Mouse (Mus musculus): ENCODE results near the gene Lhx3.

Gene Lhx3

GRCm38 (mm10) chr2:26214526-26214925, 6.4 kb upstream of the Lhx3 start:
- CTCF ChIA-PET, result no interaction called here
- POLR2A ChIA-PET, result interaction anchor here in 1 of 4 experiments (1.0 kb wide), 1 partner anchor 21 kb away, joined by 3 read pairs; no protein-coding TSS in a partner anchor

DNA sequence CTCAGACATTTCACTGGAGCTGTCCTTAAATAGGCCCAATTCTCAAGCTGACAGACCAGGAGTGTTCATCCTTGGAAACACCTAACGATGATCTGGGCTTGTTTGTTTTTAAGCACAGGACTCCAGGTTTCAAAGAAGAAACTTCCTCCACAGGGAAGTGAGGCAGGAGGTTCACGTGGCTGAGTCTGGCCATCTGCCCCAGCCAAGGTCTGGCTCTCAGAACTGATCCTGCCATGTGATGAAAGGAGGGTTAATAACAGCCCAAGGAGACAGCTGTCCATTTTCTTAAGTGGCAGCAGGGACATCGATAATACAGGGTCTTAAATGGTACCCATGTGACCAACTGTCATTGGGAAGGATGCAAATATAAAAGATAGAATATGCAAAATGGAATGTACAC, 1.5 kb upstream of the Lhx3 start:
- CTCF ChIA-PET, result no interaction called here
- POLR2A ChIA-PET, result no interaction called here

- ChIA-PET CTCF (interaction anchor here in 1 of 4 experiments (1.3 kb wide), 1 partner anchor 25 kb away, joined by 4 read pairs; no protein-coding TSS in a partner anchor), POLR2A (interaction anchor here in 2 of 4 experiments (0.6 to 1.5 kb wide), 4 partner anchors 15 to 34 kb away, joined by 3 to 7 read pairs (median 4); partner anchors contain the start of gene Qsox2 (in 1 of the 2))
Observed at GRCm38 (mm10) chr2:26207559-26207958, 530 bp downstream of the Lhx3 start.

DNA sequence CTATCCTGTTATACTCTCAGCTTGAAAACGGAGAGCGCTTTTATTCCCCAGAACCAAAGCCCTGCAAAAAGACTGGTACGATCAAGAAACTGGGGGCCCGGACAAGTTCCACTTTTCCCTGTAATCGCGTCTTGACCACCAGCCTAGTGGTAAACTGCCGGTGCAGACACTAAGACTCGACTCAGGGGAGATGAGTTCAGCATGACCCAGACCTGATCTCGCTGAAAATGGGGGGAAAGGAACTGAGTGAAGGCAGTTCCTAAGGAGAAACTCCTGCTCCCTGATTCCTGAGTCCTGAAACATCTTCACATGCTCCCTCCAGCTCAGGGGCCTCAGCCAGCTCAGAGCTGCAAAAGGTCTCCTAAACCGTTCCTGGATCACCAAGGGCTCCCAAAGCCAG, 2.3 kb downstream of the Lhx3 start:
- CTCF ChIA-PET, result interaction anchor here in 2 of 4 experiments (1.2 to 2.9 kb wide), 2 partner anchors 23 to 52 kb away, joined by 3 to 7 read pairs; no protein-coding TSS in a partner anchor
- POLR2A ChIA-PET, result interaction anchor here in 3 of 4 experiments (0.5 to 1.1 kb wide), 7 partner anchors 11 to 822 kb away, joined by 3 to 5 read pairs (median 3); partner anchors contain the start of genes Dnlz (in 1 of the 3), Qsox2 (in 1 of the 3) and Traf2 (in 1 of the 3)

DNA sequence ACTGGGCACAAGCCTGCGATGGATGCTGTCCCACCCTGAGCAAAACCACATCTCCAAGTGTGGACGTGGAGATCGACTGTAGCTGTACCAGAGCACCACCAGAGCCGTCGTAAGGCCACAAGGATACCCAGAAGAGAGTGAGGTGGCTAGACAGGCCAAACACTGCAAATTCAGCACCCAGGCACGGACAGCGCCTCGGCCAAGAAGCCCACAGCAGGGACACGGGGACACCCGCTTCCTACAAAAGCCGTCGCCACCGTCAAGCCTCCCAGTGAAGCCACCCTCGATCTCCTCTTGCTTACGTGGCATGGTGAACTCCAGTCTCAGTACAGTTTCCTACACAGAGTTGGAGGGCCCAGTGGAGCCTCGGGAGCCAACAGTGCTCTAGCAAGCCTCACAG, 3.0 kb downstream of the Lhx3 start:
- CTCF ChIA-PET, result interaction anchor here in 2 of 4 experiments (0.6 to 2.9 kb wide), 2 partner anchors 22 to 51 kb away, joined by 3 to 7 read pairs; no protein-coding TSS in a partner anchor
- POLR2A ChIA-PET, result interaction anchor here in 1 of 4 experiments (0.6 to 1.1 kb wide), 4 partner anchors 10 to 147 kb away, joined by 3 read pairs; partner anchors contain the start of genes Dnlz and Qsox2

DNA sequence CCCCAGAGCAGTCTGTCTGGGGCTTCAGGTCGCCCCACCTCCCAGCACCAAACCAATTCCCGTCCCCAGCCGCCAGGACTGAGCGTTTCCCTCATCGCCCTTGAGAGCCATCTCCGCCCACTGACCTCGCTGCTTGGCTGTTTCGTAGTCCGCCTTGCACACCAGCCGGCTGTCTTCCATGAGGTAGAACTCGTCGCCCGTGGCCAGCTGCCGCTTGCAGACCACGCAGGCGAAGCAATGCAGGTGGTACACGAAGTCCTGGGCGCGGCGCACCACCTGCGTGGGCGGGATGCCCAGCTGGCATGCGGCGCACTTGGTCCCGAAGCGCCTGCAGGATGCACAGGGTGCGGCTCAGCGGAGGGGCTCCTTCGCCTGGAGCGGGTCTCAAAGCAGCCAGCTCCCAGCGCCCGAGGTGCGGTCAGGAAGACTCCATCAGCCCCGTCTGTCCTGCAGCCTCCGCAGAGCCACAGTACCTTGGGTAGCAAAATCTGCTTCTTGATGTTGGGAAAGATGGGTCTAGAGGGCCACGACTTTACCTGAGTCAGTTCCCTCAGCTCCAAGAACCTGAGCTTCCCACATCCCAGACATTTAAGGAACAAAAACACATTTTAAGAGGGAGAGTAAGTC, 5.1 kb downstream of the Lhx3 start:
- ChIA-PET POLR2A (interaction anchor here in 2 of 4 experiments (0.5 to 1.0 kb wide), 2 partner anchors 9 to 35 kb away, joined by 4 to 5 read pairs; partner anchors contain the start of gene Qsox2 (in 1 of the 2)), CTCF (interaction anchor here in 3 of 4 experiments (0.7 to 1.9 kb wide), 7 partner anchors 20 to 173 kb away, joined by 3 to 6 read pairs (median 4); partner anchors contain the start of genes Gpsm1 (in 1 of the 3) and Qsox2 (in 1 of the 3))

GRCm38 (mm10) chr2:26201926-26202848, 5.9 kb downstream of the Lhx3 start:
- CTCF ChIA-PET, result interaction anchor here in 3 of 4 experiments (0.7 to 1.9 kb wide), 6 partner anchors 19 to 172 kb away, joined by 3 to 6 read pairs (median 4); partner anchors contain the start of gene Qsox2 (in 1 of the 3)
- POLR2A ChIA-PET, result interaction anchor here in 3 of 4 experiments (0.5 to 1.3 kb wide), 5 partner anchors 17 to 298 kb away, joined by 3 to 5 read pairs (median 4); partner anchors contain the start of gene Qsox2 (in 1 of the 3)

DNA sequence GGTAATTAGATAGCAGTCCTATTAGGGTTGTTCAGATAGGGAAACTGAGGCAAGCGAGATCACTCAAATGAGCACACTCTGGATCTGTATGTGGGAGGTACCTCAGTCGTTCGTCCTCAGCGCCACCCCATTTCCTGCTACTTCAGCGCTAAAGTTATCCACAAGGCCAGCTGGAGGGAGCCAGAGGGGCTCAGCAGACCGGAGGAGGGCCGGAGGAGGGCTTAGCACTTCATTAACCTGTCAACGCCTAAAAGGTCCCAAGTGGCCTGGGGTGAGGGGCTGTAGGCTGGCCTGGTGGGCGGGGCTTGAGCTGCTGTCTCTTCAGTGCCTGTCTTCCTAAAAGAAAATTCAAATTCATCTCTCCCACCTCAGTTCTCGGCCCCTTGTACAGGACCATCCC, 9.6 kb downstream of the Lhx3 start:
- ChIA-PET POLR2A (interaction anchor here in 2 of 4 experiments (0.6 to 1.4 kb wide), 2 partner anchors 21 to 28 kb away, joined by 3 read pairs; no protein-coding TSS in a partner anchor), CTCF (interaction anchor here (0.6 to 2.6 kb wide), 6 partner anchors 13 to 45 kb away, joined by 3 to 12 read pairs (median 3); no protein-coding TSS in a partner anchor)

DNA sequence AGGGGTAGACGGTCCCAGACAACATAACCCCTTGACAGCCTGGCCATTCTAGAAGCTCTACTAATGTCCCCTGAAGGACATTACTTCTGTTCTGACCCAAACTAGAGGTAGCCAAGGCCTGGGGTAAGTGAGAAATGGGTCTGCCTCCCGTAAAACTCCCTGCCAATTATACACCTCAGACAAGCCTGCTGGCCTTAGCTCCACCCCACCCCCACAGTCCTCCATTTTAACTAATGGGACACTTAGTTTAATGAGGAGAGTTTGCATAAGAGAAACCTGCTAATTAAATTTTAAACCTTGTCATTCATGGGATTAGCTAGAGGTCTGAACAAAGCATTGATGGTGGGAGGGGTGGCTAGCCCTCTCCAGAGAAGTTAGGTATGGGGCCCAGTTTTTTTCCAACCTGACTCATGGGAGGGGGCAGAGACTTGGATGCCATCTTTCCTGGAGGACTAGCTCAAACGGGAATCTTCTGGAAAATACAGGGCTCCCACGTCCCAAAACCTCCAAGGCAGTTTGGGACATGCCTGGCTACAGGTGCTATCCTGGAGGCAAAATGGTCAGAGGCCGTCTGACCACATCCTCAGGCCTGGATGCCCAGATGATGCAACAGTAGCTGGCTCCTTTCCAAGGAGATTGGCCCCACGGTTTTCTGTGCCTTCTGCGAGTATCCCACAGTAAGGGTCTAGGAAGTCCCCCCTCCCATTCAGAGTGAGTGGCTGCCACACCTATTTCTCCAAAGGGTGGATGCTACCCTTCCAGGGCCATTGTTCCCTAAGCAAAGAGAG, 13.3 kb downstream of the Lhx3 start:
- ChIA-PET CTCF (interaction anchor here in 3 of 4 experiments (0.8 to 2.4 kb wide), 10 partner anchors 11 to 130 kb away, joined by 3 to 10 read pairs (median 4); no protein-coding TSS in a partner anchor), POLR2A (interaction anchor here in 2 of 4 experiments (0.7 to 3.0 kb wide), 15 partner anchors 11 to 441 kb away, joined by 3 to 10 read pairs (median 3); partner anchors contain the start of genes Camsap1 (in 1 of the 2) and Qsox2 (in 1 of the 2))

- CTCF ChIA-PET, result interaction anchor here in 3 of 4 experiments (0.9 to 1.8 kb wide), 3 partner anchors 35 to 40 kb away, joined by 3 to 7 read pairs (median 3); no protein-coding TSS in a partner anchor
- POLR2A ChIA-PET, result interaction anchor here in 1 of 4 experiments (1.0 kb wide), 1 partner anchor 29 kb away, joined by 3 read pairs; no protein-coding TSS in a partner anchor
Observed at GRCm38 (mm10) chr2:26188517-26188916, 19.6 kb downstream of the Lhx3 start.

GRCm38 (mm10) chr2:26184352-26184751, 23.7 kb downstream of the Lhx3 start:
- POLR2A ChIA-PET, result interaction anchor here in 3 of 4 experiments (0.5 to 2.8 kb wide), 4 partner anchors 9 to 420 kb away, joined by 3 to 12 read pairs (median 4); partner anchors contain the start of gene Agpat2 (in 1 of the 3)
- CTCF ChIA-PET, result interaction anchor here in 2 of 4 experiments (1.2 to 3.5 kb wide), 7 partner anchors 30 to 225 kb away, joined by 3 to 20 read pairs (median 7); partner anchors contain the start of genes Inpp5e (in 1 of the 2) and Qsox2 (in 1 of the 2)

GRCm38 (mm10) chr2:26182646-26183045, 25.4 kb downstream of the Lhx3 start:
- CTCF ChIA-PET, result interaction anchor here (0.5 to 3.5 kb wide), 38 partner anchors 8 to 538 kb away, joined by 3 to 22 read pairs (median 4); partner anchors contain the start of genes Dnlz (in 1 of the 4), Inpp5e (in 1 of the 4) and Qsox2 (in 1 of the 4)

DNA sequence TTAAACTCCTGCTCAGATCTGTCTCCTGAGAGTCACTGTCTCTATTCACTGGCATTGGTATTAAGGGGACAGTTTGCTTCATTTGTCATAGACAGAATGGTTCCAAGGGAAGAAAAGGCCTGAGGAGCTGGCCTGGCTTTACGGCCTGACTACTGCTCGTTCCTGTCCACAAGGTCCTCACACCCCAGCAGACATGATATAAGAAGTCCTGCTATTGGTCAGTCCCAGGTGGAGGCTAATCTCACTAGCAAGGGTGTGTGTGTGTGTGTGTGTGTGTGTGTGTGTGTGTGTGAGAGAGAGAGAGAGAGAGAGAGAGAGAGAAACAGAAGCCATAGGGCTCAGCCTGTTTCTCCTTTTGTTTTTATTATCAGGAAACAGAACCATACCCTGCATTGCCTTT, 30.9 kb downstream of the Lhx3 start:
- ChIA-PET POLR2A (interaction anchor here in 3 of 4 experiments (0.5 to 1.3 kb wide), 8 partner anchors 10 to 176 kb away, joined by 3 to 8 read pairs (median 3); no protein-coding TSS in a partner anchor), CTCF (interaction anchor here in 2 of 4 experiments (0.8 to 1.8 kb wide), 3 partner anchors 16 to 24 kb away, joined by 3 to 7 read pairs (median 6); no protein-coding TSS in a partner anchor)

More at GRCm38 (mm10) chr2:26182646-26183045, 25.4 kb downstream of the Lhx3 start:
- POLR2A ChIA-PET, result interaction anchor here in 2 of 4 experiments (0.6 to 2.8 kb wide), 4 partner anchors 11 to 60 kb away, joined by 3 to 12 read pairs (median 5); no protein-coding TSS in a partner anchor

GRCm38 (mm10) chr2:26176731-26177130, 31.4 kb downstream of the Lhx3 start:
- ChIA-PET CTCF (no interaction called here), POLR2A (interaction anchor here in 2 of 4 experiments (0.6 to 1.1 kb wide), 3 partner anchors 15 to 60 kb away, joined by 3 to 4 read pairs (median 3); no protein-coding TSS in a partner anchor)

GRCm38 (mm10) chr2:26175191-26175590, 32.9 kb downstream of the Lhx3 start:
- ChIA-PET POLR2A (interaction anchor here in 1 of 4 experiments (0.6 to 1.7 kb wide), 3 partner anchors 29 to 185 kb away, joined by 3 to 4 read pairs (median 3); no protein-coding TSS in a partner anchor), CTCF (interaction anchor here in 1 of 4 experiments (0.7 kb wide), 1 partner anchor 395 kb away, joined by 3 read pairs; no protein-coding TSS in a partner anchor)

- CTCF ChIA-PET, result interaction anchor here in 1 of 4 experiments (0.6 kb wide), 1 partner anchor 16 kb away, joined by 6 read pairs; no protein-coding TSS in a partner anchor
- POLR2A ChIA-PET, result no interaction called here
Observed at GRCm38 (mm10) chr2:26172166-26172565, 35.9 kb downstream of the Lhx3 start.

All from embryonic stem cell, embryonic (primary cell).